Mouse (Mus musculus) testis, postnatal 14 days (tissue): Measurements from ENCODE around the gene Hs1bp3.

ENCODE experiments used
- DNase-seq: peaks from one replicate; pipeline ENCODE4 v3.0.0; 2021; ENCODE audit warnings: low spot score

Gene Hs1bp3

DNA sequence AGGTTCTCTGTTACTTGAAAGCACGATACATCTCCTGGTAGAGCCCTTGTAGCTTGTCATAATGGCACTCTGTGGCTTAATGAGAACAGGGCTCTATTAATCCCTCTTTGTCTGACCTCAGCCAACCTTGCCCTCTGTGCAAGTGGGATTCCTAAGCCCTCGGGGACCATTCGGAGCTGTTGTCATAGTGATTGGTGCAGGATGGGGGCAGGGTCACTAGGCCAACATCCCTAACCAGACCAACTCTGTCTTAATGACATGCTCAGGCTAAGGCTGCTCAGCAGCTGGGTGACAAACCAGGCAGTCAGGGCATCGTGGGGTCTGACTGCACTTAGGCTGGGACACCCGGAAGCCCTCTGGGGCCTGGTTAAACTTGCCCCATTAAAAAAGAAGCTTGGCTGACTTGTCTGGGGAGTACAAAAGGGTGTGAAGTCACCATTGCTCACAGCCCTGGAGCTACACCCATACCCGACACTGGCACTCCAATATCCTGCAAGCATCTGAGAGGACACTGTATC lies 51.1 kb downstream of the Hs1bp3 start:
- no peak for DNase-seq

DNA sequence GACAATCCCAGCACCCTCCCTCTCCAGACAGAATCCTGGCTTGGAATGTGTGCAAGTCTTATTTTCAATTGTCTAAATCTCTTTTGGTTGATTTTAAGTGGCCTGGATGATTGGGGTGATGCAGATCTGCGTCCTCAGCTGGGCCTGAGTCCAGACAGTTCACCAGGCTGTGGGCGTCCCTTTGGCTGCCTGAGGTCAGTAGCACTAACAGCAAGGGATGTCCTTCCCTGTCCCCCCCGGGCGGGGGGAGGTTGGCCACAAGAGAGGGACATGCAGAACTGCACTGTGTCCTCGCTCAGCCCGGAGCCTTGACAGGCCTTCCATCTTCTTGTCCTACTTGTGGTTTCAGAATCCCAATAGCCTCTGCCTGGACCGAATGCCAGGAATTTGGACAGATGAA lies 52.1 kb downstream of the Hs1bp3 start:
- DNase-seq, result no peak

DNA sequence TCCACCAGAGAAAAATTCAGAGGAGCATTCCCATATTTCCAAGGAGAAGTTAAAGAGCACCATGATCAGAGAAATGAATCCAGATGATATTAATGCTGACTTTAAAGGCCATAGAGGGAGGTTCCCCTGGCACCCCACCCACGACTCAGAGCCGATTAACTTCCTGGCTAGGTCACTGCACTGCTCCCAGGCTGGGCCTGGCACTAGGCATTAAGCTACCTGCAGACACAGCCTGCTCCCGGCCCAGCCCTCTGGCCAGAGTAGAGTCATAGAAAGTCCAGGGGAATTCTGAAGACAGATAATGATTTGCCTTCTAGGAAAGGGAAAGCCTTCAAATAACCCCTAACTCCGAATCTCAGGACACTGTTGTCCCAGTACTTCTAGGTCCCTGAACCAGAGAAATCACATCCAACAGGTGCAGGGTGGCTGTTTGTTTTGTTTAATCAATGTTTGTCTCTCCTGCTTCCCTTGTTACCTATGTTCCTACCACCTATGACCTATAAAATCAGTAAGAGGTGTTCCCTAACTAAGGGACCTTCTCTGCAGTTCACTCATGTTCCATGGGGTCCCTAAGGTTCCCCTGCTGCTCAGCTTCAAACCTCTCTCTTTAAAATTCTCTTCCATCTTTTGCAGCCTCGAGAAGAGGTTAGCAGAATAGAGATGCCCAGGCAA lies 52.8 kb downstream of the Hs1bp3 start:
- no peak for DNase-seq

DNA sequence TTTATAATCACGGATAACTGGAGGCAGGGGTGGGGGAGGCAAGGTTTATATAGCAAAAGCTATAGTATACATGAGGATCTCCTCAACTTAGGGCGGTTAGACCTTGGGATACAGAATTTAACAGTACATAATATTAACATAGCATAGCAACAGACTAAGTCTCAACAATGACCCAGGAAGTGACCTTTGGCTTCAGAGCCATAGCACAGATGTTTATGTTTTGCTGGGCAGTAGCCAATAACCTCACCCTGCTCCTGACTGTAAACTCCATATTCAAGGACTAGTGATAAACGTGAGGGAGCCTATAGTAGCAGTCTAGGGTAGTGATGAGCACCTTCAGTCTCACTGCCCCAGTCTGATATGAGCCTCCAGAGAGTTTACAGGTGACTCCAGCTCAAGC lies 53.5 kb downstream of the Hs1bp3 start:
- no peak for DNase-seq

DNA sequence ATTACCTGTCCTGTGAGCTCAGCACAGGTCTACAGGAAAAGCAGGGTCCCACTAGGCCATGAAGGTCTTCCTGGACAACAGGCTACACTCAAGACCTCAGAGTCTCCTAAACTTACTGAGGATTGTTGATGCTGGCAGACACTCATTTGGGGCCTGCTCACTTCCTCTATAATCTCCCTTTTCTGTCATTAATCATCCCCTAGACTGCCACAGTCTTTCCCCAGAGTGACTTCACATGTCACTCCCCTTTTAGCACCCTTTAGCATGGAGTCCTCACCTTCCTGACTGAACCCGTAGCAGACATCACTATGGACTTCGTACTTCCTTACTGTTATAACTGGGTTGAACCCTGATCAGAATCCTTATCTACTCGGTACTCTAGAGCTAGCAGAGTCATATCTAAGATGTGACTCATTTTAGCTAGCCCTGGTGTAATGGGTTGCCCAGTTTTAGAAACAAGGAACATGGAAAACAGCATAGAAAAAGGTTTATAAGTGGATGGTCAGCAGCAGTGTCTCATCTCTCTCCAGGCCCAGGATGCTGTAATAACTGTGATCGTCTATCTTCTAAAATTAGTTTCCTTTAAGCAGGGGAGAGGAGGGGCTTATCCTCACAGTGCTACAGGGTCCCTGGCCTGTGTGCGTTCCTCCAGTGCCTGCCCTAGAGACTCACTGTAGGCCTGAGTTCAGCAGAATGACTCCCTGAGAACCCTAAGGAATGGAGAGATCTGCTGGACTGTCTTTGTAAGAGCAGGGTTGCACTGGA lies 58.7 kb downstream of the Hs1bp3 start:
- no peak for DNase-seq

DNA sequence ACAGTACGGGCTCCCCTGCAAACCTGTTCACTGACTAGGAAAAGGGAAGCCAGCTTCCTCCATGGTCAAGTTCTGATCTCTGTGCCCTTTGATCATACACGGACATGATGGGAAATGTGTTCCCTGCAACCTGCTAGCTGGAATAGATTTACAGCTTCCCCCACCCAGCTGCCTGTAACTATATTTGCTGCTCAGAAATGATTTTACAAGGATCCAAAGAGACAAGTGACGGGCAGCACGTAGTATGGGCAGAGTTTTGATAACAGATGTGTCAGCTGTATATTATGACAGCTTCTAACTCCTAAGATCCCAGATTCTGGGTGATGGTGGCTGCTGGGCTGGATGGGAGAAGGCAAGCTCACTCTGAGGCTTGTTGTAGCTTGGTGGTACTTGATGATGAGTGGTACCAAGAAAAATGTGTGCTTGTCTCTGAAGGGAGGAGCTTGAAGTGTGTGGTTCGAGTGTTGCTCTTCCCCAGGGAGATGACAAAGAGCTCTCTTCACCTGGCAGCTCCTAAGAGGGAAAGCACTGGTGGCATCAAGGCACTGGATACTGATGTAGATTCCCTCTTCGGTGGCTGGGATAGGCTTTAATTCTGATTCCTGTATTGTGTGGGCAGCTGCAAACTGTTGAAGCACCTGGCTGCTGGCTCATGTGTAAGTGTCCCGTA lies 59.4 kb downstream of the Hs1bp3 start:
- DNase-seq, result no peak

DNA sequence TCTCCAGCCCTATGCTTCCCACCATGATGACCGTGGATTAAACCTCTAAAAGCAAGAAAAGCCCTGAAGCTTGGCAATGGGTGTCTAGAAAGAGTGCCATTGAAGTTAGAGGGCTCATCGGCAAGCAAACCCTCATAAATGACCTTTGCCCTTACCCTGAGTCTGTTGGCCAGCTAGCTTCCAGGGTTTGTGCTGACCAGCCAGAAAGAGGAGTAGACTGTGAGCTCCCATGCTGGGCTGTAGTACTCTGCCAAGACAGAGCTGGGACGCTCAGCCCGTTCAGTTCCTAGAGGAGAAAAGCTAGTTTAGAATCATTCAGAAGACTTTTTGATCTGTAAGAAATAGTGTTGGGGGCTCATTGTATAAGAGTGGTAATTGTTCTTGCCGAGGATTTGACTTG lies 60.5 kb downstream of the Hs1bp3 start:
- no peak for DNase-seq

DNA sequence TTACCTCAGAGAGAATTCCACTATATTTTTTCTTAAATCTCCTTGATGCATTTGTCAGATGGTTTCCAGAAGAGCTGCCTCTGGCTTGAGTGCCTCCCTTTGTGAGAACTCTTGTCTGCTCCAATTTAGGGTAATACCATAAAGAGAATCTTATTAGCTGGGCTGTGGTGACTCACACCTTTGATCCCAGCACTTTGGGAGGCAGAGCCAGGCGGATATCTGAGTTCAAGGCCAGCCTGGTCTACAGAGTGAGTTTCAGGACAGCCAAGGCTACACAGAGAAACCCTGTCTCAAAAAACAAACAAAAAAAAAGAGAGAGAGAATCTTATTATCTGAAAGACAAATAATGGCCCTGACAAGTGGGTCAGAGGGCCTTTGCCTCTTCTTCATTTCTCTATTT lies 63.9 kb downstream of the Hs1bp3 start:
- no peak for DNase-seq

DNA sequence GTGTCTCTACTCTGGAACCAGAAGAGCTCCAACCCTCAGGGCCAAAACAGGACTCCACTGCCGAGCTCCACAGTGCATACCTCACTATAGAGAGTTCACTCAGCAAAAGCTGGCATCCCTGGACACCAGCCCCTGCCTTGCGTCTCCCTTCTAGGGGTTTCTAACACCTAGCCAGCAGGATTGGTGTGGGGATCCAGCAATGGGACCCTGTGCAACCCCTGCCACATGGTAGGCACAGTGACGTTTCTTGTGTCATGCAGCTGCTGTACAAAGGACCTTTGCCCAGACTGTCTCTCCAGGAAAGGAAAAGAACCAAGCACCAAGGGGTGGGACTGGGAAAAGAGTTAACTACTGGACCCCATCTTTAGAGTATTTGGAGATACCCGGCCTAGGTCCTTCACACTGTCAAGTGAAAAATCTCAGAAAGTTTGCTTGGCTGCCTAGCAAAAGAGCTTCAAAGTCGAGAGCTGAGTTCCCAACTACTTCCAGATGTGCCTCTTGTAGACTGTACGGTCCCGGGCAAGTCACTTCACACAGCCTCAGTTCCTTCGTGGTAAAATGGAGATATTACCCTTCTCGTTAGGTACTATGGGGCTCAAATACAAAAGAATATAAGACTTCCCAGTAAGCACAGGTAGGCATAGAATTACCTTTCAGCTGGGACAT lies 64.9 kb downstream of the Hs1bp3 start:
- DNase-seq, result no peak

DNA sequence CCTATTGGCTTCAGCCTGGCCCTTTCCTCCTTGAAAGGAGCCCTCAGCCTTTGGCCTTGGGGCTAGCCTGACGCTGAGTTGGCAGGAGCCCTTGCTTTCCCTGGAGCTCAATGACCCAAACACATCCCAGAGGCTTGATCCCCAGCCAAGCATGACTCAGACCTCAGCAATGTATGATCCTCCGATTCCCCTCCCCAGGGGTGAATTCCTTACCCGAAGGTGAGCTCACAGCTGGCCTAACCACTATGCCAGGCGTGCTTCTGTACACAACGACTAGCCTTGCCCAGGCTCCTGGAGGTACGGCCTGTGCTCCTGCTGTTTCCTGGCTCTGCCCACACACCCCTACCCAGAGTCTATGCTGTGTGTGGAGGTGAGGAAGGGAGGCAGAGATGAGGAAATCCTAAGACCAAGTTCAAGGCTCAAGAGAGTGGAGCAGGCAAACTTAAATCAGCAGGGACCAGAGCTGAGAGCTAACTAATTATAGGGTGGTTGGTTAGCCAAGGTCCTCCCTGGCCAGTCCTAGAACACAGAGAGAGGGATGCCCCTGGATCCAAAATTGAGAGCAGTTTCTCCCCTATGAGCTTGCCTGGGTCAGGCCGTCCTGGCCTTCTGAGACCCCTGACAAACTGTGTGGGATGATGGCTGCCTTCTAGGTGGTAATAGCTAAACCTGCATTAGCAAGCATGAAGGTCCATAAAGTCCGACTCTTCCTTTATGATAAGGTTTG lies 66.7 kb downstream of the Hs1bp3 start:
- peak; percentile 75 for DNase-seq

DNA sequence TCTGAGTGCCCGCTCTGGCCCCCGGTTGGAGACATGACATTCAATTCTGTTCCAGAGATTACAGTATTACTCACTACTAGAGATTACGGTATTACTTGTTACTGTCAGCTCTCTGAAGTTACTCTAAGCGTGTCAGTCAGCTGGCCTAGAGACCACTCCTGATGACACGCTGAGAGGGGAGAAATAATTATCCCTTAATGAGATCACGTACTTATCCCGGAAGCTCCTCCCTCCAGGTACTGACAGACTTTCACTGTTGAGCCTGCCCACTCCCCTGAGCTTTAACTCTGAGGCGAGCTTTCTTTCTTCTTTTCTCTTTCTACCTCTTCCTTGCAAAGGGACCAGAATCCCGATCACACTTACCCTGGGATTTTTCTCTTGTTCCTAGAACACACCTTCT lies 67.7 kb downstream of the Hs1bp3 start:
- no peak for DNase-seq

DNA sequence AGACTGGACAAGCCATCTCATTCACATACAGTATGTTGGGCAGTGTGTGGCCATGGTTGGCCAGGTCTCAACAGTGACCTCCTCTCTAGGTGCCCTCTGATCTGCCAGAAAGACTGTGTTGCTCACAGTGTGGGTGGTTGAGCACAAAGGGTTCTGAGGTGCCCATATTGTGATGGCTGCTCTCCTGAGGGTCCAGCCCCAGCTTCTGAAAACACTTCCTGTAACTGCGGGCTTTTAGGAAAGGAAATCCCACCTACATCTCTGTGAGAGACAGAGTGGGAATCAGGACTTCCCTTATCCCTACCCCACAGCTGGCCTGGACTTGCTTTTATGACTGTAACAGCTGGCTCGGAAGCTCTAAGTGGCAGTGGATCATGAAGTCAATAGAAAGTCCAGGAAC lies 68.7 kb downstream of the Hs1bp3 start:
- no peak for DNase-seq

DNA sequence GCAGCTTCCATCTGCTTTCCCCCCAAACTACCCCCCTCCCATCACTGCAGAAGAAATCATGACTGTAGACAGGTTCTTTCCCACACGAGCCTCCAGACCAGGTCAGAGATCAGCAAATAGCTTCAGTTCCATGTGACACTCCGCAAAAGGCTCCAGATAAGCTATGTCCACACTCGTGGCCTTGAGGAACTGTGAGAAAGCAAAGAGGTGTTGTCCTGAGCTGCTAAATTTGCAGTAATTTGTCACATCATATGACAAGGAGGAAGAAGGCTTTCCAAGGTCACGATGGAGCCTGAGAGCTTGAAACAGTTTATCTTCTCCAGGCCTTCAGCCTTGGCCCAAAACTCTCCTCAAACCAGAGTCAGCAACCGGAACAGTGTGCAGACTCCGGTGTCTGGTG lies 70.6 kb downstream of the Hs1bp3 start:
- peak; percentile 20 for DNase-seq

DNA sequence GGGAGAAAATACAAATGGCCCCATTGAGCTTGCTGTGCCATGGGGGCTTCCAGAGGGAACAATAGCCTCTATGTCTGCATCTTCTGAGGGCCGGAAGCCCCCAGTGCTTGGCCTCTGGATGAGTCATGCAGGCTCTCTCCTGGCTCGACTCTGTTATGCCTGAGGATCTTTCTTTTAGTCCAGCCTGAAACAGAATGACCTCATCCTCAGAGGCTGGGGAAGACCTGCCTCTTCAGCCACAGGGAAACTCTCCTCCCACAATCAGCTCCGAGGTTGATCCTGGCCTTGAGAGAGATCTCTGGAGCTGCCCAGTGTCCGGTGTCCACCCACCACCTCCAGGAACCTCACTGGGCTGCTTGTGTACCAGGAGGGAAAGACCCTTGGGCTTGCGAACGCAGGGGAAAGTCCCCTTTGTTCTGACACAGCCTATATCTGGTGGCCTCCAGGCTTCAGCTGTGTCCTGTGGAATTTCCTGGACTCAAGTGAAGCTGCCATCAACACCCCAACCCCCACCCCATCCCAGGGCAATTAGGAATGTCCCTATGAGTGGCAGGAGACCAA lies 73.3 kb downstream of the Hs1bp3 start:
- DNase-seq, result peak; percentile 18

DNA sequence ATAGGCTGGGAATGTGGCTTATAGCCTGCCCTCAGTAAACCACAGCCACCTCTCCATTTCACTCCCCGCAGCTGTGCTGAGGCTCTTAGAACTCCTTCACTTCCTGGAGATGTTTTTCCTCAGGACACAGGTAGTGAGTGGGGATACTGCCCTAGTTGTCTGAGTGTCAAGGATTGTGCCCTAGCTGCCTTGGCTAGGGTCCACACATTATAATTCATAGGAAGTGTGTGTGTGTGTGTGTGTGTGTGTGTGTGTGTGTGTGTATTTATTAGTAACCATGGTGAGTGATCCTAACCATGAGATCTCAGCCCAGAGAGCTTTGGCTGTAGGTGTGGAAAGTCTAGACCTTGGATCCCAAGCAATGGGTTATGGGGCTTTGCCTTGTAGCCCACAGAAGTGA lies 74.0 kb downstream of the Hs1bp3 start:
- DNase-seq, result peak; percentile 19

DNA sequence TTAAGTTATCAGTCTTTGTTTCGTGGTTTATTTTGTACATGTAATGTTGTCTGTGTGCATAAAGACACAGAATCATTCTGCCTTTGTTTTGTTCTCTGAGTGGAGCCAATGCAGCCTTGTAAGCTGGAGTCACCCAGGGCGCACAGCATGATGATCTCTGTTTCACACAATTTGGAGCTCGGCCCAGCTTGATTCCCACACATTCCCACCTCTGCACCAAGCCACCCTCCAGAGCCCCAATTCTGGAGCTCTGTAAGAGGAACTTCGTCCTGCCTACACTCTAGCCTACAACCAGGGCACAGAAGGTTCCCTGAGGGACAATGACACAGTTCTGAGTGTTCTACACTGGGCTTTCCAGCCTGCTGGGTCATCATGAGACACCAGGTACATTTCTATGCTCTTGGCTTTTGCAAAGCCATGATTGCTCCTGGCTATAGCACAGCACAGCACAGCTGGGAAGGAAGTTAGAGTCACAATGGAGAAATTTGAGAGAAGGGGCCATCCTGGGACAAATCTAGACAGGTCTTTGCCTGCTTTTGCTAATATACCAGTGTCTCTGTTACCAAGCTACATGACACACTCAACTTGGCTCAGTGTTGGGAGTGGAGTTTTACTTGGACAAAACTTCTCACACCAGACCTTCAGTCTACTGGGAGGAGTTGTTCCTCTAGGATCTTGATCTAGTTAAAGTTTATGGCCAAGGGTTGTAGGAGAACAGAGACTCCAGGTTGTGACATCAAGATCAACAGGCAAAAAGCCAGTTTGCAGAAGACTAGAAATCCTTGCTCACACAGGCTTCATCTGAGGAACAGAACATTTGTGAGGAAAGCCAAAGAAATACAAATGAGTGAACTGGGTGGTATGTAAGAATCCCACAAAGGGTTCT lies 75.5 kb downstream of the Hs1bp3 start:
- no peak for DNase-seq

DNA sequence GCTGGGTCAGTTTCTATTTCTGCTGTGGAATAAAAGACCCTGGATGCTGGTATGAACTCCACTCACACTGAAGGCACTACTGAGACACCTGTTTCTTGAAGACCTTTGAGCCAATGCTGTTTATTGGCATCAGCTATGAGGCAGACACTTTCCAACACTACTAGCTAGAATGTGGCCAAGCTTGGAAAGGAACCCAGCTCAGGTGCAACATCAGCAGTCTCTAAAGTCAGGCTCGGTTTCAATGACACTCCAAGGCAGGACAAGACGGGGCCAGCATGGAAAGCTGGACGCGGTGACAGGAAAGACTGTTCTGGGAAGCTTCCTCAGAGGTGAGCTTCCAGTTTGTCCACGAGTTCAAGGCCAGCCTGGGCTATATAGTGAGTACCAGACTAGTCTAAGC lies 80.0 kb downstream of the Hs1bp3 start:
- DNase-seq, result no peak
